Mouse (Mus musculus): Measurements from ENCODE around the gene Gcc2.

GRCm38 (mm10) chr10:58215353-58215752 lies 39.9 kb upstream of the Gcc2 start:
- TF ChIP-seq CTCF (IDR thresholded peaks at IDR 0.05; ENCODE audit: extremely low read depth, insufficient read depth, insufficient read length, insufficient replicate concordance) (no peak), POLR2A (IDR thresholded peaks at IDR 0.05; ENCODE audit: low read depth, low read length) (no peak)
